Mouse (Mus musculus): ENCODE results near the gene P2ry6. TPM values are rescaled to one million over a fixed set of nuclear protein-coding genes. Genes with fewer than 3 reads are reported as not detected.

Gene P2ry6
- polyA plus RNA-seq, 1 experiment, result 20.0 TPM

GRCm38 (mm10) chr7:101003442-101004326 lies 29.2 kb upstream of the P2ry6 start:
- TF ChIP-seq FLI1 (IDR thresholded peaks at IDR 0.05; ENCODE audit: low read length), result no peak
- TF ChIP-seq GATA1 (IDR thresholded peaks at IDR 0.05; ENCODE audit: borderline replicate concordance, low read length), result no peak
- peaks cover 93% of the 10 kb centered on the region for H3K27me3 ChIP-seq (replicated peaks)
- H3K9me3 ChIP-seq, result no peaks in the 10 kb centered on the region; the same call in 1 of the 2 replicates
- no peaks in the 10 kb centered on the region for H3K36me3 ChIP-seq (replicated peaks; ENCODE audit: low read length)
- H3K4me1 ChIP-seq, result peaks cover 17% of the 10 kb centered on the region
- no peak overlapping the region for H3K4me3 ChIP-seq (replicated peaks)

DNA sequence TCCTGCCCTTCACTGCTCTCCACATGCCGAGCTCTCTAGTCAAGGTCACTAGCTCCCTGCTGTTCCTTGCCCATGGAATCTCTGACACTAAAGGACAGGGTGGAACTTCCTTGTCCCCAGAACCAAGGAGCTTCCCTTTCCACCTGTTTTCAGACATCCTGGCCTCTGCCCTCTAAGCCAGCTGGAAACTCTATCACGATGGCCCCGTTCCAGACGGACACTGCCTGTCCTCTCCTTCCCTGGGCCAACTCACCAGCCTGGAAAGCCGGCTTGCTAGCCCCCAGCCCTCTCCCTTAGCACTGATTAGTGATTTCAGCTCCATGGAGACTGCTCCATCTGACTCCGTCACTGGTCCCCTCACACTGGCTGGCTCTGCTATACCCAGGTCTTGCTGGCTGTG lies 27.8 kb upstream of the P2ry6 start:
- H3K4me3 ChIP-seq (replicated peaks), result no peak overlapping the region
- peaks cover 3% of the 10 kb centered on the region for H3K36me3 ChIP-seq (replicated peaks; ENCODE audit: low read length)
- H3K27me3 ChIP-seq (replicated peaks), result peaks cover 93% of the 10 kb centered on the region
- TF ChIP-seq GATA1 (IDR thresholded peaks at IDR 0.05; ENCODE audit: borderline replicate concordance, low read length) (no peak), FLI1 (IDR thresholded peaks at IDR 0.05; ENCODE audit: low read length) (no peak)
- H3K4me1 ChIP-seq, result peaks cover 20% of the 10 kb centered on the region
- H3K9me3 ChIP-seq, result no peaks in the 10 kb centered on the region; the same call in 1 of the 2 replicates

DNA sequence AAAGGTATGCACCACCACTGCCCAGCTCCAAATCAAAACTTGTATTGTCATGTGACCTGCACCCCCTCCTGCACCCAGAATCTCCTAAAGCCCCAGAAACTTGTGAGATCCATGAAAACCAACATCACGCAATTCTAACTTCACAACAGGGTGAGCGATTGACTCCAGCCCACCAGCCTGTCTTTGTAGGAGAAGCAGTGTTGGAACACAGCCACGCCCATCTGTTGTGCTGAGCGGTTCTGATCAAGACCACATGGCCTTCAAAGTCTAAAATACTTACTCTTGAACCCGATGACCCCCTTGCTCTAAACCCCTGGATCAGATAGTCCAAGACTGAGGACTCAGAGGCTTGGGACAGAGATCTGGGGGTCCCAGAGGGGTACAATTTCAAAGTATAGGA lies 25.2 kb upstream of the P2ry6 start:
- H3K4me1 ChIP-seq, result peaks cover 27% of the 10 kb centered on the region
- TF ChIP-seq FLI1 (IDR thresholded peaks at IDR 0.05; ENCODE audit: low read length) (no peak), GATA1 (IDR thresholded peaks at IDR 0.05; ENCODE audit: borderline replicate concordance, low read length) (no peak)
- H3K4me3 ChIP-seq (replicated peaks), result no peak overlapping the region
- H3K27me3 ChIP-seq (replicated peaks), result peaks cover 92% of the 10 kb centered on the region
- H3K9me3 ChIP-seq, result no peaks in the 10 kb centered on the region; the same call in 1 of the 2 replicates
- peaks cover 3% of the 10 kb centered on the region for H3K36me3 ChIP-seq (replicated peaks; ENCODE audit: low read length)

DNA sequence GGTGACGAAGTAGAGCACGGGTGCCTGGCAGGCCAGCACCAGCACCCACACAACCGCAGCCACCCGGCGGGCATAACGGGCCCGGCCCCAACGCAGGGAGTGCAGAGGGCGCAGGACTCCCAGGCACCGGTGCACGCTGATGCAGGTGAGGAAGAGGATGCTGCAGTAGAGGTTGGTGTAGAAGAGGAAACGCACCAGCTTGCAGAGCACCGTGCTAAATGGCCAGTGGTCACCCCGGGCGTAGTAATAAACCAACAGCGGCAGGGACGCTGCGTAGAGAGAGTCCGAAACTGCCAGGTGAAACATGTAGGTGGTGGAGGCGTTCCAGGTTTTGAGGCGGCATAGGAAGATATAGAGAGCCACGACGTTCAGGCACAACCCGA lies 24.1 kb upstream of the P2ry6 start:
- Histone ChIP-seq H3K4me1 (peaks cover 18% of the 10 kb centered on the region), H3K36me3 (replicated peaks; ENCODE audit: low read length) (peaks cover 3% of the 10 kb centered on the region), H3K9me3 (no peaks in the 10 kb centered on the region; the same call in 1 of the 2 replicates), H3K27me3 (replicated peaks) (peaks cover 92% of the 10 kb centered on the region), H3K4me3 (replicated peaks) (no peak overlapping the region)
- no peak for TF ChIP-seq FLI1 (IDR thresholded peaks at IDR 0.05; ENCODE audit: low read length)
- no peak for TF ChIP-seq GATA1 (IDR thresholded peaks at IDR 0.05; ENCODE audit: borderline replicate concordance, low read length)

- no peak overlapping the region for H3K4me3 ChIP-seq (replicated peaks)
- H3K36me3 ChIP-seq (replicated peaks; ENCODE audit: low read length), result peaks cover 3% of the 10 kb centered on the region
- TF ChIP-seq GATA1 (IDR thresholded peaks at IDR 0.05; ENCODE audit: borderline replicate concordance, low read length), result no peak
- no peak for TF ChIP-seq FLI1 (IDR thresholded peaks at IDR 0.05; ENCODE audit: low read length)
- peaks cover 92% of the 10 kb centered on the region for H3K27me3 ChIP-seq (replicated peaks)
- H3K4me1 ChIP-seq, result peaks cover 14% of the 10 kb centered on the region
- H3K9me3 ChIP-seq, result no peaks in the 10 kb centered on the region; the same call in 1 of the 2 replicates
These were observed 23.6 kb upstream of the P2ry6 start for GRCm38 (mm10) chr7:100997951-100998577.

DNA sequence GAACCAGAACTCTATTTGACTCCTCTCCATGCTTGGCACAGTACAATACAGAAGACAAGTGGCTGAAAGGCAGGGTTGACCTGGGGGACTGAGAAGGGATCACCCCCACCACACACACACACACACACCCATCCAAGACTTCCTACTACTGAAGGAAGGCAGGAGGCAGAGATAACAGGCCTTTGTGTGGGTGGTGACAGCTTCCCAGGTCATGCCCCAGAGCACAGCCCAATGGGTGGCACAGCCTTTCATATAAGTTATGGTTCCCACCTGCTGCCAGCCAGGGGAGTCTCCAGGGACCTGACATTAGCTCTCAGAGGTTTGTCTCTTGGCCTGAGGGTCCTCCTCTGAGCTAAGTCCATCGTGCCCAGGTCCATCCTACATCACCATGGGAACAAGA lies 22.8 kb upstream of the P2ry6 start:
- no peak overlapping the region for H3K4me3 ChIP-seq (replicated peaks)
- H3K27me3 ChIP-seq (replicated peaks), result peaks cover 89% of the 10 kb centered on the region
- no peak for TF ChIP-seq FLI1 (IDR thresholded peaks at IDR 0.05; ENCODE audit: low read length)
- TF ChIP-seq GATA1 (IDR thresholded peaks at IDR 0.05; ENCODE audit: borderline replicate concordance, low read length), result no peak
- H3K9me3 ChIP-seq, result no peaks in the 10 kb centered on the region; the same call in 1 of the 2 replicates
- peaks cover 3% of the 10 kb centered on the region for H3K36me3 ChIP-seq (replicated peaks; ENCODE audit: low read length)
- peaks cover 20% of the 10 kb centered on the region for H3K4me1 ChIP-seq

DNA sequence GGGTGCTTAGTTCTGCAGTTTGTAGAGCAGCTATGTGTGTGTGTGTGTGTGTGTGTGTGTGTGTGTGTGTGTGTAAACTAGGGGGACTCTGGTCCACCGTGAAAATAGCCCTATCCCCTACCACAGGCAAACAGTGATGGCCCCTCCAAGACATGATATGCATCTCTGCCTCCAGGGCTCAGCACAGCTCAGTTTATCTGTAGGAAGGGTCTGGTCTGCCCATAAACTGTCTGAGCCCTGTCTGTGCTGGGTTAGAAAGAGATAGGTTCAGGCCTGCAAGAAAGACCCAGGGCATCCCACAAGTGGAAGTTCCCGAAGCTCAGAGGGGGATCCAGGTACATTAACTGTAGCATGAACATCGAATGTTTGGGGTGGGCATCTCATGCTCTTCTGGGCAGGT lies 21.5 kb upstream of the P2ry6 start:
- Histone ChIP-seq H3K27me3 (replicated peaks) (peaks cover 80% of the 10 kb centered on the region), H3K4me1 (peaks cover 33% of the 10 kb centered on the region), H3K36me3 (replicated peaks; ENCODE audit: low read length) (peaks cover 3% of the 10 kb centered on the region), H3K9me3 (no peaks in the 10 kb centered on the region; the same call in 1 of the 2 replicates), H3K4me3 (replicated peaks) (no peak overlapping the region)
- TF ChIP-seq FLI1 (IDR thresholded peaks at IDR 0.05; ENCODE audit: low read length) (no peak), GATA1 (IDR thresholded peaks at IDR 0.05; ENCODE audit: borderline replicate concordance, low read length) (no peak)

GRCm38 (mm10) chr7:100995260-100995864 lies 20.9 kb upstream of the P2ry6 start:
- H3K4me3 ChIP-seq (replicated peaks), result no peak overlapping the region
- H3K27me3 ChIP-seq (replicated peaks), result peaks cover 75% of the 10 kb centered on the region
- no peaks in the 10 kb centered on the region; the same call in 1 of the 2 replicates for H3K9me3 ChIP-seq
- peaks cover 3% of the 10 kb centered on the region for H3K36me3 ChIP-seq (replicated peaks; ENCODE audit: low read length)
- peaks cover 39% of the 10 kb centered on the region for H3K4me1 ChIP-seq
- TF ChIP-seq GATA1 (IDR thresholded peaks at IDR 0.05; ENCODE audit: borderline replicate concordance, low read length), result no peak
- no peak for TF ChIP-seq FLI1 (IDR thresholded peaks at IDR 0.05; ENCODE audit: low read length)

DNA sequence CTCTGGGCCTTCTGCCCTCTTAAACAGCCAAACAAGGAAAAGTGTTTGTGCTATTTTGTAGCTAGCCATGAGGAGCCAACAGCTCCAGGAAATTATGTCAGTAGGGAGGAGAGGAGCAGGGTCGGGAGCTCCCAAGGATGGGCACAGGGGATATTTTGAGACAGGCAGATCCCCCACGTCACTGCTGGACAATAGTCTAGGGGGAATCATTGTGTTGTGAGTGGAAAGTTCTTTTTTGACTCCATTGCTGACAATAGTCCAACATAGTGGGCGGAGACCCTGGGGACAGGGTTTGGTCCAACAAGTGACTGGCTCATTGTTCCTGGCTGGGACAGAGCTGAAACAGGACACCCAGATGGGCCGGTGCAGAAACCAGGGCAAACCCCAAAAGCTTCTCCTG lies 18.7 kb upstream of the P2ry6 start:
- Histone ChIP-seq H3K4me3 (replicated peaks) (no peak overlapping the region), H3K9me3 (no peaks in the 10 kb centered on the region), H3K27me3 (replicated peaks) (peaks cover 74% of the 10 kb centered on the region), H3K4me1 (peaks cover 44% of the 10 kb centered on the region), H3K36me3 (replicated peaks; ENCODE audit: low read length) (peaks cover 3% of the 10 kb centered on the region)
- no peak for TF ChIP-seq FLI1 (IDR thresholded peaks at IDR 0.05; ENCODE audit: low read length)
- no peak for TF ChIP-seq GATA1 (IDR thresholded peaks at IDR 0.05; ENCODE audit: borderline replicate concordance, low read length)

Measured in megakaryocyte, embryonic 14.5 days (primary cell).